Mouse (Mus musculus) cerebellum, postnatal 25 days (tissue): ENCODE data around the gene Gm20075.
"Not testable (repeated sequence)": the region's sequence is repeated elsewhere in the genome, so short reads cannot be mapped to it uniquely, and the experiment has no call there.

Source experiments
- DNase-seq, 2 experiments: peaks; one replicate each; pipeline ENCODE4 v3.0.0; 2021; ENCODE audit warnings: mixed read lengths in 2 of 2

Gm20075 gene

DNA sequence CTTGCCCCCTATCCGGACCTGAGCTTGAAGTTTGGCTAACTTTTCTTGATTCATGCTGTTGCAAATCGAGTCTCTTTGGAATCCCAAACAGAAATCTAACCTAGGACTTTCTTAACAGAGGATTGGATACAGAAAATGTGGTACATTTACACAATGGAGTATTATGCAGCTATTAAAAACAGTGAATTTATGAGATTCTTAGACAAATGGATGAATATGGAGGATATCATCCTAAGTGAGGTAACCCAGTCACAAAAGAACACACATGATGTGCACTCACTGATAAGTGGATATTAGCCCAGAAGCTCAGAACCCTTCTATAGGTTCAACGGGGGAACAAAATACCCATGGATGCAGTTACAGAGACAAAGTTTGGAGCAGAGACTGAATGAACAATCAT, at the start of gene Gm20075:
Gene Gm20075 (minus strand): TSS at position 101 of the 400 bp plus-strand sequence.
- not testable (repeated sequence) for DNase-seq

DNA sequence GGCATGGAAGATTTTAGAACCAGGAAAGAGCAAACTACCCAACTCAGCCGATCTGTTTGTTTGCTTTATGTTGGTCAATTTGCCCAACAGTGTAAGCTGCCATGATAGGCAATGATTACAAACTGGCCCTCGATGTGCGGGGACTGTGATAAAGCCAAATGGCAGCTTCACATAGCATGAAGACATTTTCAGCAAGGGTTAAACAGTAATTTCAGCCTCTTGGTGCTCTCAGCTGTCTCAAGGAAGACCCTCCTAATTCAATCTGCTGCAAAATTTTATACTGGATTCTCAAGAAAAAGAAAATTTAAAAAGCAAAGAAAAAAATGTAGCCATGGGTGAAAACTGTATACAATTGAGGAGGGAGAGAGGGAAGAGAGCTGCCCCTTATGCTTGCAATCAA, 47.9 kb upstream of the Gm20075 start:
- no peak for DNase-seq

DNA sequence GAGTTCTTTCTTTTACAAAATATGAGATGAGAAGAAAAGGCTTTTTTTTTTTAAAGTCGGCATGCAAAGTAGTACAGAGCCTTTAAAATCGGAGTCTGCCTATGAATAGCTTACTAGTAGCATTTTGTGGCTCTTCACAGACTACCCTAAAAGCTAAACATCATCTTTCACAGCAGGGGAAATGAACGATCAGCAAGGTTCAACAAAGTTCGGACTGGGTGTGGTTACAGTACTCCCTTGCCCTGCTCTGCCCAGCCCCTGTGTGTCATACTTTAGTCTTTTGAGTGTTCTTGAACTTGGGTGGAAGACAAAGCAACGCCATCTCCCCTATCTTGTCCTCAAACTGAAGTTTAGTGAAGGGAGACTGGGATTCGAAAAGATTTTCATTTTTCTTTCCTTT, 45.5 kb upstream of the Gm20075 start:
- no peak for DNase-seq

DNA sequence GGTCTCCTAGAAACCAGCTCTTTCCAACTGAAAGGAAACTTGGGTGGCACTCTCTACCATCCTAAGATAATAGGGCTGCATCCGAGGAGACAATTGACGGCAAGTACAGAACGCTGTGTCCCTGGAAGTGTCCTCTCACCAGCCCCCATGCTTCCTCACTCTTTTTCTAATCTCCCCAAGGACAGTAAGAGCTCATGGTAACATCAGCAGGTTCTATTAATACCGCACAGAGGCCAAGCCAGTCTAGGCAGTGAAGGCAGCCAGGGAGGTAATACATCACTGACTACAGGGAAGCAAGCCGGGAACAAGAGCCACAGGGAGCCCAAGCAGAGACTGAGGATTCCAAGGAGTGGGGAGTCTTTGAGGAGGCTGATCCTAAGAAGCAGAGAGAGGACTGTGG, 43.8 kb upstream of the Gm20075 start:
- no peak for DNase-seq

DNA sequence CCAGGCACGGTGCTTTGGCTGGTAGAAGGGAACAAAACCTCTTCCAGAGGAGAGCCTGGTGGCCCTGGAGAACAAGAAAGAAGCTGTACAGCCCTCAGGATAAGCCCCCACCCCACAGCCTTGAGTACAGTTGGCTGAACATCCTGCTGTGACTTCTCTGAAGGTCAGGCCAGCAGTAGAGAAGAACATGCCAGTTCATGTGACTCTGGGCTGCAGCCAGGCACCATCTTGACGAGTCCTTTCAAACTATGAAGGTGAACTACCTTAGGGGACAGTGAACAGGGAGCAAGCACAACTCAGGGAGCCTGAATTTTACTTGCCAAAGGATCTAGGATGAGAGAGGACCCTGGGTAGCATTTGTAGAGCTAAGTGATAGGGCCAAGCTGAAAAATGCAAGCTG, 31.5 kb upstream of the Gm20075 start:
- no peak for DNase-seq

DNA sequence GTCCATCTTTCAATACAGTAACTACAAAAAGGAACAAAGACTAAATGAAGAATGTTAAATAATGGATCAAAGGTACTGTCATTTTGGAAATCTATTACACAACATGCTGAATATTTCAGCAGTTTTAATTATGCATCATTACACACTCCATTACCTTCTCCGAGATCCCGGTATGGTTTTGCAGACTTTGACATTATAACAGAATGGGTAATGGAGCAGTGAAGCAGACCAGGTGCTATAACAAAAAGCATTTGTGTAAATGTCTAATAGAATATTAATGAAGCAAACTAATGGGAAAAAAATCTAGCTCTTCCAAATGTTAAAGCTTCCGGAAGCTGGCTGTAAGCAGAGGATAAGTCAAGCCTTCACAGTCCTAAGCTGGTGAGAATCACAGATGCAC, 29.6 kb upstream of the Gm20075 start:
- DNase-seq, result no peak

DNA sequence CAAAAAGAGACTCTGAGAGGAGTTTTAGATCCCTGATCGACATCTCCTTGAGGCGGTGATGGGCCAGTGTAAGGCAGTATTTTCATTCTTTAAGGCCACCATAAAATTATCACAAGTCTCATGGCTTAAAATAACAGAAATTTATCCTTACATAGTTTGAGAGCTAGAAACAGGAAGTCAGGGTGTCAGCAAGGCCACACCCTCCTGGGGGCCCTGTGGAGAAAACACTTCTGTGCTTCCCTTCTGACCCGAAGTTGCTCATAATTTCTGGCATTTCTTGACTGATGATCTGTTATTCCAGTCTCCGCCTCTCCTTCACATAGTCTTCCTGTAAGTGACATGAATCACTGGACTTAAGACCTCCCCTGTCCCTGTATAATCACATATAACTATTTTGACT, 25.2 kb upstream of the Gm20075 start:
- no peak for DNase-seq

DNA sequence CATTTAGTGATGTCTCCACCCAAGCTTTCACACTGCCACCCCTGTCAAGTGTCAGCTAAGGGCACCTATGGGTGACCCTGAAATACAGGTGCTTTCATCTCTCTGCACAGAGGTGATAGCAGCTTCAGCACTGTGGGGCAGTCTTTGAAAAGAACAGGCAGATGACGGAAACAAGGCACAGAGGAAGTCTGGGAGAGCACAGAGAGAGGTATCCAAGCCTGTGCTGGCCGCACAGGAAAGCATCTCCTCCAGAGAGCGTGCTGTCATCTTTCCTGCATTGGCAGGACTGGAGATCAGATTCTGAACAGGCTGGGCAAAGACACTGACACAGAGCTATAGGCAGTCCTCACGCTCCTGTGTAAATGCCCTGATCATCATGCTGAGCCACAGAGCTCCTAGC, 9.8 kb upstream of the Gm20075 start:
- peak in 1 of 2 experiments; percentile 7 for DNase-seq

DNA sequence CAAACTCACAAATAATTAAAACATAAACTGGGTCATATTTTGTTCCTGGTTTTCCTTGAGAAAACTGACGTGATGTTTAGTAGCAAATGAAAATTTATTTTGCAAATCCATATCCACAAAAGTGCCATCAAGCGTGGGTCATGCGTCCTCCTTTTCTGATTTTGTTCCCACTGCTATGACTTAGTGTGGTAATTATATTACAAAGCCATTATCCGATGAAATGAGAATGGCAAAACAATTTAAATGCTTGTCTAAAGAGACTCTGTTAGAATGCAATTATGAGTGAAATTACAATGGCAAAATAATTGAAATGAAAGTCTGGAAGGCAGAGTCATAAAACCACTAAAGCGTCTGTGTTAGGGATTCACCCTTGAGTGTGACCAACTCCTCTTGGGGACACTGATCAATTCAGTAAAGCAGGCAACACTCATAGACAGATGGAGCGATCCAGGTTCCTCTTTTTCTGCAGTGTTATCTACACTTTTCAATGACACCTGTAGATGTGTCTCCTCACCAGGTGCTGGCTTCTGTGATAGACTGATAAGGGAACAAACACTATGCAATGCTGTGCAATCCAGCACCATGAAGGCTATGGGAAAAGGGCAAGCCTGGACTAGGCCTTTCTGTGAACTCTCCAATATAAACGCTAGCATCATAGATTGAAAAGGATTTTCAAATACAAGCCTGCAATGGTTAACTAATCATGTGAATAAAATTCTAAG, 4.6 kb upstream of the Gm20075 start:
- DNase-seq, result no peak

DNA sequence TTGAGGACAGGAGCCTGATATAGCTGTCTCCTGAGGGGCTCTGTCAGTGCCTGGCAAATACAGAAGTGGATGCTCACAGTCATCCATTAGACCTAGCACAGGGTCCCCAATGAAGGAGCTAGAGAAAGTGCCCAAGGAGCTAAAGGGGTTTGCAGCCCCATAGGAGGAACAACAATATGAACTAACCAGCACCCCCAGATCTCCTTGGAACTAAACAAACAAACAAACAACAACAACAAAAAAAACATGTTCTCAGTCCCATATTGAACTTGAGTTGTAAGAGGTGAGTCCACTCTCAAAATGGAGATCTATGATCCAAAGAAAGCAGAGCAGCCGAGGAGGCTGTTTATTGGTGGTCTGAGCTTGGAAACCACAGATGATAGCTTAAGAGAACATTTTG, 578 bp upstream of the Gm20075 start, which contains the start of gene Gm17190:
Gene Gm17190 (plus strand): TSS at position 301 of the 400 bp plus-strand sequence.
- not testable (repeated sequence) for DNase-seq

DNA sequence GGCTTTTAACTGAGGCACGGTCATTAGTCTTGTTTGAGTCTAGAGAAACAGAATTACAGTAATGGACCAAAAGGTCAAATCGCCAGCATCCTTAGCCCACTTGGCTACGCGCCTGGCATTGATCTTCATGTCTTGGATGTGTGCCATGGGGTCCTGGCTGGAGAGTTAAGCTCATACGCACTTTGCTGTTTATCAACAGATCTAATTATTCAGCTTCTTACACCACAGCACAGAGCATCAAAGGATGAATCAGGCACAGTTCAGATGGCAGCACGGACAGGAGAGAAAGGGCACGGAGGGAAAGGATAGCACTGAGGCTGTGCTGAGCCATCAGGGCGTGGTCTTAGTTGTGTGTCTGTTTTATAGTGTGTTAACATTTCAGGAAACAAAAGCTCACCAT, 7.6 kb downstream of the Gm20075 start:
- DNase-seq, result no peak

DNA sequence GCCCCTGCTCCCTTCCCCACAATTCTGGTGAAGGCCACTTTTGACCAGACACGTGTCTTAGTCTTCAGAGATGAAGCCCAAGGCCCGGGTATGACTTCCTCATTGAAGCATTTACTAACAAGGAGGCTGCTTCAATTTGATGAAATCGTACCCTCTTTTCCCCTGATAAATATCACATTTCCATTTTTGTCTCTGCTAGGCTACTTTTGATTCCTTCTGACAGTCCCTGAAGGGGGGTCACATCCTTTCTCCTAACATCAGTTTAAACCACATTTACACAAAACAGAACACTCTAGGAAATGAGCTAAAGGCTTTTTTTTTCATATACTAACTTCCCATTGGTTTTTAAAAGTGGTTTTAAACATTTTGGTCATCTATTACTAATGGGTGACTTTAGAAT, 28.4 kb downstream of the Gm20075 start:
- no peak for DNase-seq

DNA sequence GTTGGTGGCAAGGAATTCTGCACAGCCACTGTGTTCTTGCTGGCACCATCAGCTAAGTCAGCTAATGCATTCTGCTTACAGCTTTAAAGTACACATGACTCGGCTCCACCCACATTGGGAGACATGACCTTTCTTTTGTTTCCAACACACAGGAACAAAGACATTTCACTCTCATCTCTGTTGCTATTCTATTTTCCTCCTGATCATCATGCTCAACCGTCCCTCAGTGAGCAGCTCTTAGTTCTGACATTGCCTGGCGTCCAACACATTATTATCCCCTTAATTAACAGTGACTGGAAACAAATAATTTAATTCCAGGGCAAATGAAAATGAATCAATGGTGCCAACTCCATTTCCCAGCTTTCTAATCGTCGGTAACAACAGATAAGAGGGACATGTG, 35.8 kb downstream of the Gm20075 start:
- no peak for DNase-seq

DNA sequence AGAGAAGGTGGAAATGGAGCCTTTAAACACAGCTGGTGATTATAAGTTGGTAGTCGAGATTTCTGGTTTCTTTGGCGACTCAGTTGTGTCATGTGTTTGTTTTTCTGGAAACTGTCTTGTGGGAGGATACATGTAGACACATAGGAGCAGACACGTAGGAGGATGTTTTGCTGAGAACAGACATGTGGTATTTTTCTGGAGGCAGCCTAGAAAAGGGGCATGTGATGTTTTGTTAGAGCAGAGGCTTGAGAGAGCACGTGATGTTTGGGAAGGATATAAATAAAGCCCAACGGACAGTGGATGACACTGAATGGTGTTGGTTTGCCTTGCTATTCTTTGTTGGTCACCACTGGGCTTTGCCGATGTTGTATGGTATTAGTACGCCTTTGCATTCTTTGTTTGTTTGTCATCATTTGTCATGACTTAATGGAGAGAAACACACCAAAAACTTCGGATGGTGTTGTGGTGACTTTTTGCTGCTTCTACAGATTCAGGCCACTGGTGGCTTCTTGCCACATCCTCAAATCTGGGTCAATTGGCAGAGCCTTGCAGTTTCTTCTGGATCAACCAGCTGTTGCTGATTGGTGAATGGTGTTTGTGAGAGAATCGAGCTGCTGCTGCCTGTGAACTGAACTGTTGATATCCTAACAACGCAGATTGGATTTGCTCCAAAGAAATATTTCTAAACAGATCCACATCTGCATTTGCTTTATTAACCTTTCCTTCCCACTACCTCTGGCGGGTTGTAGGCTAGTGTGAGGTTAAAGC, 40.7 kb downstream of the Gm20075 start:
- no peak for DNase-seq

DNA sequence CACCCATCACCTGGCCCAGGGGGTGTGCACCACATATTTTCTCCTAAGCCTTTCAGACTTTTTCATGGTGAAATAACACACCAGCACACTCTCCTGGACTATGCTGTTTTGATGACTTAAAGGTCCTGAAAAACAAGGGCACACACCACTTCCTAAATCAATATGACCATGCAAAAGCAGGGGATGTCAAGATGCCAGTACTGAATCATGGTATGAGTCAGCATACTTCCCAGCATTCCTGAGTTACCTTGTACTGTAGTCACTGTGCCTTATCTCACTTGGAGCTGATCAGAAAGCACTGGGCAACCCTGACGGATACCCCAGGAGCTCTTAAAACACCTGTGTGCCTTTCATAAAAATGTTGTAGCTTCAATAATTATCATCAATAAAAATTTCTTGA, 41.6 kb downstream of the Gm20075 start:
- DNase-seq, result no peak

DNA sequence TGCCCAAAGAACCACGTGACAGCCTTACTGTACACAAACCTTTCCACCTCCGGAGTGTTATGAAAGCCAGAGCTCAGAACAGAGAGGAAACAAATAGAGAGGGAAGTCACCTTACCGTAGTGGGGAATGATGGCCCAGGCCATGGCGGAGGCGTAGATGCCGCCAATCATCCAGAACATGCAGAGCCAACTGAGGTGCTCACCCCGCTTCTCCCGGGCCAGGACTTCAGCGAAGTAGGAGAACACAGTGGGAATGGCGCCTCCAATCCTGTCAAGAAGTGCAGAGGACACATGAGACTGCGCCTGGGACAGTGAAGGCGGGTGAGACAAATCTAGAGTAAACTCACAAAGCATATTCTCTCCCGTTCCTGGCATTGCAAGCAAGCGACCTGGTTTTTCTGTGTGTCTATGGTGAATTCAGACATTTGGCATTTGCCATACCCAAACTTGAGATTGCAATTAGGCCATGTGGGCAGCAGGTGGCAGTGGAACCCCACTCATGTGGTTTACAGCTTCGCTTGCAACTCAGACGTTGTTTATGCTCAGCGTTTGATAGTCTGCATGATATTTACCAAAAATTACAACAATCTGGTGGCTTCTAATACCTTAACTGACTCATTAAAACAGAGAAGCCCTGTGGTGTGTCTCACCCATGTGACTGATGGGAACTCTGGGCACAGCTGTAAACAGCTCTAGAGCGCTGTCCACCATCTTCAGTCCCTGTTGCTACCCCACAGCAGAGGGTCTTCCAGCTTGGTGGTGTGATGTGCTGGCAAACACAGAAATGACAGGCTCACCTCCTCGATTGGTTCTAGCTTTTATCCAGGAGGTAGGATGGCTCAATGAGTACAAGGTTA, 50.6 kb downstream of the Gm20075 start:
- peak; percentile 57 to 77 for DNase-seq
